Mouse (Mus musculus) frontal cortex, postnatal 10 days (tissue): ENCODE measurements at regions not wholly inside any gene's neighbourhood (a gene's known extent, or its start where the extent isn't known, plus 50 kb on each side); places are given as distances from the start of the nearest gene placed in this dataset.

Experiments used
- DNase-seq, 2 experiments: peaks; one replicate each; pipeline ENCODE4 v3.0.0; 2022; ENCODE audit warnings: low spot score in 2 of 2, mixed read lengths in 1 of 2

DNA sequence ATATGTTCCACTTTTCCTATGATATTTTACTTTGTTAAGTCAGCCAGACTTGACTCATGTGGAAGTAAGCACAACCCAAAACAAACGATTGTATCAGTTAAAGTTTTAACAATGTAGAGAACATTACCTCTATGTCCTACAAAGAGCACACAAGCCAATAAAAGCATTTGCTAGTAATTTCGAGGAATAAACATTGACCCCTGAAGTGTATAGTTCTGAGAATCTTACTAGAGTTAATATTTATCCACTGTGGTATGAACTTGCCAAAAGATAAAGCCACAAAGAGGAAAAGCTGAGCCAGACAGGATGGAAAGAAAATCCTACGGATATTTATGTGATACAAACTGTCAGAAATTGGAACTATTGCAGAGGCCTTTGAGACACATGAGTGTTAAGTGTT is 161.5 kb upstream of the Mbnl1 start:
- no peak for DNase-seq

DNA sequence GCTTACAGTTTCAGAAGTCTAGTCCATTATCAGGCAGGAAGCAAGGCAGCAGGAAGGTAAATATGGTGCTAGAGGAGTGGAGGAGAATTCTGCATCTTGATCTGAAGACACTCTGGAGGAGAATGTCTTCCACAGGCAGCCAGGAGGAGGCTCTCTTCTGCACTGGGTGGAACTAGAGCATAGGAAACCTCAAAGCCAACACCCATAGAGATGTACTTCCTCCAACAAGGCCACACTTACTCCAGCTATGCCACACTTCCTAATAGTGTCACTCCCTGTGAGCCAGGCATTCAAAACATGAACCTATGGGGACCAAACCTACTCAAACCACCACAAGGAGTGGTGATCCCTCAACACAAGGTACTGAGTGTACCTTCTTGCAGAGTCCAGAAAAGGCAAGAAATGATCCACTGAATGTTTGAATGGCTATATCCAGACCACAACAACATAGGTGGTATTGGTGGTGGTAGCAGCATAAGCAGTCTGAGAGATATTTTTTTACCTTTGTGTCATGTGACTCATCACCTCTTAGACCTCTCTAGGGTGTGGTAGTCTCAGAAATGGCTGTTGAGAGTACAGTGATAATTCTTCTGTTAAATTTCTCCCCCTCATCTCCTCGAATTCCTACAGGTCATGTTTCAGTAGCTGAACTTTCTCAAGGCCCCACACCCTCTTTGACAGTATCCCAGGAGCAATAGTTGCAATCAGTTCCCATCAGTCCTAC is 152.3 kb upstream of the Mbnl1 start:
- no peak for DNase-seq

DNA sequence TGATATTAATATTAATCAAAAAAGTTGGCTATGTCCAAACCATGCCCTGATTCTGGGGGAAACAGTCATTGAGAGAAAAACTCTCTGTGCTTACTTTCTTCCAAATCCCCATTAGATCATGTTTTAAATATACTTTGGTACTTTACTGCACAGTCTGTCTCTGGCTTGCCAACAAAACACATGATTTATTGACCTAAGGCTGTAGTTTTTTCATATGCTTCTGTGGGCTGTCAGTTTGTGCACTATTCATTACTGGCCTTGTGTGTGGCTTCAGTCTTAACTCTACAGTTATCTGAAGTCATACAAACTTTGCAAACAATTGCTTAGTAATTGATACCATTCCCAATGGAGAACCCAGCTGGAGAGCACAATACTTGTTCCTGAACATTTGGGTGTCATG is 149.1 kb upstream of the Mbnl1 start:
- DNase-seq: no peak

DNA sequence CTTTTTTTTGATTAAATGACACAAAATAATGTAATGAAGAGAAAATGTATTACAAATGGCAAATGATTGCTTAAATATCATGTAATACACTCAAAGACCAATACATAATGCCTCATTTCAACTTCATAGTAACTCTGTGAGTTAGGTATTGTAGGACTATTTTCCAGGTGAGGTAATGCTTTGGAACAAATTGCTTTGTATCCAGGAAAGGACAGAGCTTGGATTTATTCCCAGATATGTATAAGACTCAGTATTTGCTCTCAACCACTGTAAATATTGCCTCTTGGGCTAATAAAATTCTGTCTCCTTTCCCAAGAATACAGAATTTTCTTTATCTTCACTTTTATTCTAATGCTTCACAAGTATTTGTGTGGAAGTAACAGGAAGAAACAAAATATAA is 148.2 kb upstream of the Mbnl1 start:
- no peak for DNase-seq

DNA sequence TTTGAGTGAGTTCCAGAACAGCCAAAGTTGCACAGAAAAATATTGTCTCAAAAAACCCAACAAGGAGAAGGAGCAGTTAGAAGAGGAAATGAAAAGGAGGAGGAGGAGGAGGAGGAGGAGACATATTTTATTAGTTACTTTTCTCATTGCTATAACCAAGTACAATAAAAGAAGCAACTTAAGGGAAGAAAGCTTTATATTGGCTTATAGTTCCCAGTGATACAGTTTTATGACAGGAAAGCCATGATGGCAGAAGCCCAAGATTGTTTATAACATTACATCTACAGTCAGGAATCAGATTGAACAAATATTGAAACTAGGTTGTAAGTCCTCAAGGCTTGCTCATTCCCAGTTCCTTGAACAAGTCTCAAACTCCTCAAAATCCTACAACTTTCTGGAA is 147.7 kb upstream of the Mbnl1 start:
- DNase-seq: no peak

DNA sequence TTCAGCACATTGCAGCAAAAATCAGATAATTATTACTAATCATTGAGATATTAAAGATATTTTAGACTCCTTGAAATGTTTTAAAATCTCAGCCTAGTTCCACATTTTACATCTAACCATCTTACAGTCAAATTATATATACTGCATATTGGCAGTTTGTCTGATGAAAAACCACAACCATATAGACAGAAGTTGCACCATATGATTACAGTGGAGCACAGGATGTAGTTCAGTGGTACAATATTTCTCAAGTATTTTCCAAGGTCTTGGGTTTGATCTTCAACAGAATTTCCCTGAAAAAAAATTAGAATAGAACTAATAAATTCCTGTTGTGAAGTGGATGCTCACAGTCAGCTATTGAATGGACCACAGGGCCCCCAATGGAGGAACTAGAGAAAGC is 140.2 kb upstream of the Mbnl1 start:
- DNase-seq: no peak

DNA sequence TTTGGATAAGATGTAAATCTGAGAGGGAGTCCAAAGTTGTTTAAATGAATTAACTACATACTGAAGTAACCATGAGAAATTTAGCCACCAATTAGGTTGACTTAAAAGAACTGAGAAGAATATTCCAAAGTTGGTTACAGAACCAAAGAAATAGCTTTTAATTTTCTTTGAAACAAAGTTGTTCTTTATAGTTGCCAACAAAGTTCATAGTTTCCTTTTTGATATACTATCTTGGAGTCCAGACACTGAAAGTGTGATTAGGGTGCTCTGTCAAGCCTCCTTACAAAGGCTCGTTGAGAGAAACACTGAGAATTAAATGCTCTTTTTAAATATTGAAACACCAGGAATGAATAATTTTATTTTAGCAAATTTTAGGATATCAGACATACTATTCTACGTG is 139.0 kb upstream of the Mbnl1 start:
- no peak for DNase-seq

DNA sequence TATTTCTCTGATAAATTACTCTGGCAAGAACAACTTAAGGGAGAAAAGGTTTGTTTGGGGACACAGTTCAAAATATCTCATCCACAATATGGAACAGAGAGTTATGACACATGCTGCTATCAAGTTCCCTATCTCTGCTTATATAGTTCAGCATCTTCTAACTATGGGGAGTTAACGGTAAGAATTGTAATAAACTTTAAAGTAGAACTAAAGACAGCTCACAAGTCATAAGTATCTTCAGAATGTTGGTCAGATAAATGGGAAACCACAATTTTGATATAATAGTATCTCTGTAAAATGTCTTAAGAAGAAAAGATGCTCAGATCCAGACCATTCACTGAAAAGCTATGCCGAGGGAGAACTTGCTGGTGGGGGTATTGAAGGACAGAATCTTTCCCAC is 138.5 kb upstream of the Mbnl1 start:
- DNase-seq: no peak

DNA sequence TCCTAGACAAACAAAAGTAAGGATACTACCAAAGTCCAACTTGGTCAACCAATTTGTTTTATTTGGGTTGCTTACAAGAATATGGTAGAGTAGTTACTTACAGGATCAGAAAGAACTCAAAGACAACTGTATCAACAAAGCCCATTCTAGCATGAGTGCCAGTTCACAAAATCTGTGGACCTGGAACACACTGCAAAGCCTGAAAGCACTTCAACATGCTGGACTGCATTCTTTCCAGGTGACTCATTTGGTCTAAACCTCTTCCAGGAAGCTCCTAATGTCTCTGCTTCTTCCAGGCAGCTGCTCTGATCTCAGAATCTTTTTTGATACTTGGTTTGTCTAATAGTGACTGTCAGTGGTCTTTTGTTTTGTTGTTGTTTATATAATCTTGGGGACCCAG is 126.2 kb upstream of the Mbnl1 start:
- DNase-seq: no peak

DNA sequence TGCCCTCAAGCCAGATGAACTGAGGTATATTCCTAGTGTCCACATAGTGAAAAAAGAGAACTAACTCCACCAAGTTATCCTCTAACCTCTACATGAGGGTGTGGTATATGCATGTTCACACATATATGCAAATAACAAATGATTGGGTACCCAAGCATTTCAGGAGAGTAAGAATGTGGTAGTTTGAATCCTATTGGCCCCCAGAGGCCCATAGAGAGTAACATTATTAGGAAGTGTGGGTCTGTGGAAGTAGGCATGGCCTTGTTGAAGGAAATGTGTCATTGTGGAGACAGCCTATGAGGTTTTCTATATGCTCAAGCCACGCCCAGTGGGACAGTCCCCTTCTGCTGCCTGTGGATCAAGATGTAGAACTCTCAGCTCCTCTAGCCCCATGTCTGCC is 125.6 kb upstream of the Mbnl1 start:
- DNase-seq: no peak

DNA sequence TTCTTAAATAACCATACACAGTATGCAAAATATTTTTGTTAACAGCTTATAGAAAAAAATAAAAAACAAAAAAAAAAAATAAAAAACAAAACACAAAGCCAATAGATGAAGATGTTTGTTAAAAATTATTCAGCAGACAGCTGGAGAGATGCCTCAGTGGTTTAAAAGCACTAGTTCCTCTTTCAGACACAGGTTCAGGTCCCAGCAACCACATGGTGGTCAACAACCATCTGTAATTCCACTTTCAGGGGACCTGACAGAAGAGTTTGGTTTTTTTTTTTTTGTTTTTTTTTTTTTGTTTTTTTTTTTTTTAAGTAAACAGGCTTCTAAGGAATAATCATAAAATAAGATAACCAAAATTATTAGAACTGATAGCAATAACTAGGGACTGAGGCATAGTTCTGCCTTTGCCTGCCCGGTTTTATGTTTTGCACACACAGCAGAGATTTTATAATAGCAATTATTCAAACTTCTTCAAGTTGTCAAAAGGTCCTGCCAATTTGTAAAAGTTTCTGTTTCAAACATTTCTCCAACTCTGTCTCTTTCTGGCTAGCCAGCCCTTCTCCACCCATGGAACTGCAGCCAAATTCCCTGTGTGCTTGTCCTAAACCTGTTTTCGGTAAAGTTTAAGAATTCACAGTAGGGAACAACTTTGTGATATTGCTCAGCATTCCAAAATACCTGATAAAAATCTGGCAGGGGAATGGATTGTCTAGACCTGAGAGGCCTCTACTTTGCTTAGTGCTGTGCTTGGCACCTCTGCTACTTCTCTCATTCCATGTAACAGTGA is 101.3 kb upstream of the Mbnl1 start:
- DNase-seq: no peak

DNA sequence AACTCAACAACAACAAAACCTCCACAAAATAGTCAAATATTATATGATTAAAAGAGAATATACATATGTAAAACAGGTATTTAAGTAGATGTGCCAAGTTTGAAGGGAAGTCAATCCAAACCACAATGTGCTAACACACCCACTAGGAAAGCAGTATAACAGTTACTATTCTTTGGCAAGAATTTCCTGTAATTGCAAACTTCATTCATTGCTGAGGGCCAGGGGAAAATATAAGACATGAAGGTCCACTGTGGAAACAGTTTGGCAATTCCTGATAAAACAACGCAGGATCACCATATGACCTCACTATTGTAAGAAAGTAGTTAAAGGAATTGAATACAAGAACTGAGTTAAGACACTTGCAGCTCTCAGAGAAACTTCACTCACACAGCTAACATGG is 99.0 kb upstream of the Mbnl1 start:
- DNase-seq: no peak

DNA sequence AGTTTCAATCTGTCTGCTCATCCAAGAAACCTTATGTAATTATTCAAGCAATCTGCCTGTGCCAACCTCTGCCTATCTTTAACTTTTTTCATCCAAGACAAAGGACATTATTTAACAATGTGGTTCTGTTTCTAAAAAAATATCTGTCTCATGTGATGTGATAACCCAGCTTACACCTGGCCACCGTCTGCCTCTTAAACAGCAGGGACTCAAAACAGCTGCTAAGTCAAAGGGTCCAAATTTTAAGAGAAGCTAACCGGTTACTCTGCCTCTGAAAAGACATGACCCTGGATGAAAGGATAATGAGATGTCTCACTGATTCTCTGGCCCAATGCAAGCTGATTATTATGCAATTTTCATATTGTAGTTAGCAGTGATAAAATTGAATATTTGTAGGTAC is 84.0 kb upstream of the Mbnl1 start:
- no peak for DNase-seq

DNA sequence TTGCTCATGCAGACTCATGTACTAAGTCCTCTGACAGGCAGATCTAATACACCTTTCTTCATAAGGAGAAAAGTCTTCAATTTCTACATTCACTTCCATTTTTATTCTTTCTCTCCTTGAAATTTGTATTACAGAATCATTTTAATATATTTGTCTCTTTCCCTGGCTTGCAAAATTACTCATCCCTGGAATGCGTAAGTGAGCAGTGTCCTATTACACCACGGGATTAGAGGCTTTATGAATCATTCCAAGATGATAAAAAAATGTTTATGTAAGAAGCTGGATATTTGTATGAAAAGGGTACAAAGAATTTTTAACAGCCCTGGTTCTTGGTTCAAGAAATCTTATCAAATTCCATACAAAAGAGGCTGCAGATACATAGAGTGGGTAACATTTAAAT is 83.6 kb upstream of the Mbnl1 start:
- DNase-seq: no peak

DNA sequence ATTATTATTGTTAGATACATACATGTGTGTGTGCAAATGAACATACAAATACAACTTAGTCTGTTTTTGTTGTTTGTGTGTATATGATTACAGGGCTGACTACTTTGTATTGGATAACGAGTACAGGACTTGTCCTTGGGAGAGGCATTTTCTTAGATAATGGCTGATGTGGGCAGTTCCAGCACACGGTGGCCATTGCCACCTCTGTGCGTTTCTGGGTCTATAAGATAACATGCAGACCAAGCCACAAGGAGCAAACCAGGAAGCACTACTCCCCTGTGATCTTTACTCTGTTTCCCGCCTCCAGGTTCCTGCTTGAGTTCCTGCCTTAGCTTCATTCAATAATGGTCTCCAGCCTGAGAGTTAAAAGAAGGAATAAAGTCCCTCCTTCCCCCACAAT is 77.3 kb upstream of the Mbnl1 start:
- DNase-seq: no peak

DNA sequence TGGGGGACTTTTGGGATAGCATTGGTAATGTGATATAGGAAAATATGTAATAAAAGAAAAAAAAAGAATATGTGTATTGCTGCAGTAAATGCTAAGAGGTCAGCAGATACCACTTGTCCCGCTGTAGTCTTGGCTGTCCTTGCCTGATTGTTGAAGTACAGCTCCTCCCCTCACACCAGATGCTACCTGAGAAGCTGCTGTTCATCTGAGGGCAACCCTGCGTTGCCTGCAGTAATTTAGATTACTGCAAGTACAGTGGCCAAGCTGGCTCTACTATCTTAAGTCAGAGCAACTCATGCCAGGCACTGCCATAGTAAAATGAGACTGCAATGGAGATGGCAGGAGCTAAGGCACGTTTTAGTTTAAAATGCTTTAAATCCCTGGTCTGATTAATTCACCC is 75.7 kb upstream of the Mbnl1 start:
- no peak for DNase-seq

DNA sequence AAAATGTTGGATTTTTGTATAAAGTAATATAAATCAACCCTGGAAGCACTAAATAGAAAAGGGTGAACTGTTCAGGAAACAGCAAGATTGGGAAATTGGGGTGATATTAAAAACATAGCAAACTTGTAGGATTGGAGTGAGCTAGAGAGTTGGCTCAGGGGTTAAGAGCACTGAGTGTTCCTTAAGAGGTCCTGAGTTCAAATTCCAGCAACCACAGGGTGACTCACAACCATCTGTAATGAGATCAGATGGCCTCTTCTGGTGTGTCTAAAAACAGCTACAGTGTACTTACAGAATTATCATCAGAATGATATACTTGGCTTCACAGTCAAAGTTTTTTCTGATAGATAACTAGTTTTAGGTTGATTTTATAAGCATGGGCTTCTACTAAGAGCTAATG is 73.8 kb upstream of the Mbnl1 start:
- DNase-seq: no peak

DNA sequence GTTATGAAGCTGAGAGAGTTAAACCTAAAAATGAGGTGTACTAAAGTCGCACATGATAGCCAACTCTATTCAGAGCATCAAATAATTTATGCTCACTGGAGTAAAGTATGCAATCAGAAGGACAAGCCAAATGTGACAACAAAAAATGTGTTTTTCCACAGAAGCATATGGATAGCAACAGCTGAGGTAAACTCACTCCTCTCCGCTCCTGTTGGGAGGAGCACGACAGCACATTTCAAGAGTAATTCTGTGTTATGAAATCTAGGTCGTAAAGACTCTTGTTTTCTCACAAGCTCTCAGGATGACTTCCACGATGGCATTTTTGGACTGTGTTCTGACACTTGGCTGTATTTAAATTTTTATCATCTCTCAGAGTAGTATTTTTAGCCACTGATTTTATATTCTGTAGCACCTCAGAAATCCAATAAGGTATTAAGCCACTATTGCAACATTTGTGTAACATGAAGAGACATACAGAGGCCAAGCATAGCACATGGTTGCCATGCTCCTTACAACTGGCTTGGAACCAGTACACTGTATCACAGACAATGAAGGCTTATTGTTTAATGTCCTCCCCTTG is 70.3 kb upstream of the Mbnl1 start:
- DNase-seq: no peak

DNA sequence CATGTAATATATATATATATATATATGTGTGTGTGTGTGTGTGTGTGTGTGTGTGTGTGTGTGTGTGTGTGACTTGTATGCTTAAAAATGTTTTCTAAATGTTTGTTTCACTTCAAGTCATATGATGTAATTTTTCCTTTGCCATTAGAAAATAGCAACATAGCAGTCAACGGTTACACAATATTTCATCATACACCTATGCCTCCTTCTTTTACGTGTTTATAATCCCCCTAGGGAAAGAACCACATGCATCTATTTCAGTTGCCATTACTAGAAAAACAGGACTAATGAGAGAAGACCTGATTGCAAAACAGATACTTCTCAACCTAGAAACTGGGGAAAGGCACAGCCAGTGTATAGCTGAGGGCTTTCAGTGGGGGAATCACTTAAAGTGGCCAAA is 65.2 kb upstream of the Mbnl1 start:
- no peak for DNase-seq

DNA sequence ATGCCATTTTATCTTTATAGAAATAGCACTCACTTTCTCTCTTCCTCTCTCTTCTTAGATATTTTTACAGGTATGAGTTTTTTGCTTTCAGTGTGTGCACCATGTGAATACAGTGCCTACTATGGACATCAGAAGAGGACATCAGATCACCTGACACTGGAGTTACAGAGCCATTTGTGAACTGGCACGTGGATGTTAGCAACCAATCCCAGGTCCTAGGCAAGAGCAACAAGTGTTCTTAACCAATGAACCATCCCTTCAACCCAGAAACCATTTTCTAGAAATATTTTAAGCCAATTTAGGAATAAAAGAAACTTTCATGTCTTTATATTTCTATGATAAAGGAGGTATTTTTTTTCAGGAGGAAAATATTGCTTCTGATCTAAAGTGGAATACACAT is 64.7 kb upstream of the Mbnl1 start:
- DNase-seq: no peak

DNA sequence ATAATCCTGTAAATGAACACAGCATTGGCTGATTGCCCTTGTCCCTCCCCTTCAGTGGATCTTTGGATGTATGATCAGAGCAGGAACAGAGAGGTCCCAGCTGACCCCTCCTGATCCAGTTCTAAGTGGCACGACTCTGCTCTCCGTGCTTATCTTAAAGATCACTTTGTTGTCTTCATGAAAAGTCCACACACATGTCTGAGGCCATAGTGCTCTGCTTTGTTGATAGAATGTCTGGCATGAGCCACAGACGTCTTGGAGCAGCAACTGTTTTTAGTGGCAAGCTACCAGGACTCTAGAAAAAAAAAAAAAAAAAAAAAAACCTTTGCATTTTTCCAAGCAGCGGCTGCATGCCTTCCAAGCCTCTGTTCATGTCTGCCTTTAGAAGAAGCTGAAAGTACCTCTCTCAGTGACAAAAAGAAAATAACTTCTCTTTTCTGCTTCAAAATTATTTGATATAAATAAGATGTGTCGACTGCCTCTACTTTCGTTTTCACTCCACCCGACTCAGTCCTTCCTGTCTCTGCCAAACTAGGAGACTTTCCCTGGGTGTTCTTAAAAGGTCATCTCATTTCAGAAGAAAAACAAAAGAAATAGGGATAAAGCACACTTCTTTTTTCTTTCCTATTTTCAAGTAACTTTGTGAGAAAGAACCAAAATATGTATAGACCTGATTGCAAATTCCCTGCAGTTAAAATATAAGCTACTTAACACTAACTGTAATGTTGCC is 63.9 kb upstream of the Mbnl1 start:
- peak in 1 of 2 experiments; percentile 11 for DNase-seq

DNA sequence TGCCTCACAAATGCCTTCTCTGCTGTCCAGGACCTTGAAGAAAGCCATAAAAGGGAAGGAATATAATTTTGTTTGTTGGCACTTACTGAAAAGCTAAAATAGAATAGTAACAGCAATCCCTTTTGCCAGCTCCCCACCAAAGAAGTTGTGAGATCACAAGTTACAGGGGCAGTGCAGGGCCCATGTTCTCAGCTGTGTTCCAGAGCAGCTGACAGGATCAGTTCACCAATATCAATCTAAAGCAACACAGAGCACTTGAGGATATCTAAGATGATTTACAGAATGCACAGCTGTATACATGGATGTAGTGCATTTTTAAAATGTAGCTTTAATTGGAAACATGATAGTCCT is 63.4 kb upstream of the Mbnl1 start:
- DNase-seq: no peak

DNA sequence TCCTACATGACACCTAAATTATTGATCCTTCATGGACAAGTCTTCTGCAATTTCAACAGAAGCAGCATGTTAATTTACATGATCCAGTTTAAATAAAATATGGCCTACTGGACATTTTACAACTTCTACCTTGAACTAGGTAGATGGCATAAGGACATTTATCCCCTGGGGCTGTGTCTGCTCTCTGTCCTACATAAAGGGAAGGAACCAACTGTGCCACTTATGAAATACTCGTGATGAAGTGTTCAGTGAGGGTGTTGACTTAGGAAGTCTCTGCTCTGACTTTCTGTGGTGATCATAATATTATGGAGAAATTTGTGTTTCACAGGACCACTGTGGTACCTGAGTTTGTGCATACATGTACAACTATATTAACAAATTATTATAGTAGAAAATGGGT is 60.9 kb upstream of the Mbnl1 start:
- DNase-seq: no peak
